Mouse (Mus musculus) neutrophil, adult 5-6 weeks (primary cell): Measurements from ENCODE around the gene Tef. TPM values are rescaled to one million over a fixed set of nuclear protein-coding genes. Genes with fewer than 3 reads are reported as not detected.

Source experiments
- ATAC-seq: fragments of 151-379, 151-347 bp; 2 replicates; pipeline ENCODE4 v1.8.0; 2017; ENCODE audit warnings: mild to moderate bottlenecking, moderate TSS enrichment; ENCODE audit not compliant: insufficient number of reproducible peaks, poor library complexity, low FRiP score, severe bottlenecking; ENCODE audit errors: extremely low read depth
- total RNA-seq: library from RNA; stranded (forward); fragments of 200-1000 nt; gene quantifications from 2 replicates; pipeline ENCODE4 v1.2.3, GENCODE M21; 2017

The Tef gene
- 26.2 and 29.4 TPM in 2 replicates for total RNA-seq

DNA sequence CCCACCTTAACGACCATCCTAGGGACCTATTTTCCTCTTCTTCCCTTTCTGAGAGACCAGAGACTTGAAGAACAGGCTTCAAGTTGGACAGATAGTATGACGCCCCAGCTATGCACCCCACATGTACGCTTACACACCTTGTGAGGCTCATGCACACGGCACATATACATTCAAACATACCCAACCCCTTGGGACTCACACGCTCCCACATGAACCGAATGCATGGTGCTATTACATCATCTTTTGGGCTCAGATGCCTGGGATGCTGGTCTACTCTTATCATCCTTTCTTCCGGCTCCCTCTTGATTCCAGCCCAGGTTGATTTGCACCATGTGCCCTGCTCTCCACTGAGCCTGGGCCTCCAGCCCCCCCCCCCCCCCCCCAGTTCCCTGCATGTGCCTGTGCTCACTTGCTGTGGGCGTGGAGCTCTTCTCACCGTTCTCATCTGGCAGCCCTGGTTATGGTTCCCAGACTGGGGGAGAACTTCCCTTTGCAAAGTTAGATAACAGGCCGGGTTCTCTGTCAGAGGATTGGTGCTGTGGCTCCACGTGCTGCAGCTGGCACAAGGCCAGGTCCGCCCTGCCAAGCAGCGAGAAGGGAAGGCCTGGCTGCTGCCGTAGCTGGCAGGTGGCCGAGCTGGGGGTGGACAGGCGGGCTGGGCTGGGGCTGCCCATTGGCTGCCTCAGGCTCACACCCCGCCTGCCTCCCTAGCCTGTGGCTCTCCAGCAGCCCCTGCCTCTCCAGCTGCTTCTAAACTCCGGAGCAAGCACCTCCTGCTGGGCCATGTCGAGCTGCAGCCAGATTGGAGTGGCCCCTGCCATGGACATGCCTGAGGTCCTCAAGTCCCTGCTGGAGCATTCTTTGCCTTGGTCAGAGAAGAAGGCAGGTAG is at the start of gene Tef:
Gene Tef (plus strand): TSS at position 421 of the 890 bp plus-strand sequence.
- ATAC-seq, result peak; percentile 71

DNA sequence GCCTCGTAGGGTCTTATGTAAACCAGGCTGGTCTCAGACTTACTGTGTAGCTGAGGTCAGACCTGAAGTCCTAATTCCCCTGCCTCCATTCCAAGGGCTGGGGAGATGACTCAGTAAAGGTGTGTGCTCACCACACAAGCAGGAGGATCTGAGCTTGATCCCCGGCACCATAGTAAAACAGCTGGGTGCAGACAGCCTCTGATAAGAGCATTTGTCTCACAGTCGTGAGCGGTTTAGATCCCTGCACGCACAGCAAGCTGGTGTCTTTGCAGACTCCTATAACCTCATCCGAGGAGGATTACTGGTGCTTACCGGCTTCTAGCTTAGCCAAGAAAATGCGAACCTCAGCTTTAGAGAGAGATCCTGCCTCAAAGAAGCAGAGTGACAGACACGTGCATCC is 48.6 kb upstream of the Tef start:
- ATAC-seq, result no peak

DNA sequence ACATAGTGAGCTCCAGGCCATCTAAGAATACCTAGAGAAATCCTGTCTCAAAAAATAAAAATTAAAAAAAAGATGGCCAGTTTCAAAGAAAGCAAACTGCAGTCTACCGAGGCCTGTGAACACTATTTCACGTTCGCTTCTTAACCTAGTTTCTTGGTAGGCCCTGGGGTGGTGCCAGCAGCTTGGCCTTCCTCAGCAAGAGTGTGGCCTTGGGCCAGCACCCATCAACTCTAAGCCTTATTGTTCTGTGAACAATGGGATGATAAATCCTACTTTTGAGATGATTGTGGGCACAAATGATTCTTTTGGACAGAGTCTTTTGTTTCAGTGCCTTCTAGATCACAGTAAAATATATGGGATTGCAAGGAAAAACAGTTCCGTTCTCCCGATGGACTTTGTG is 43.5 kb upstream of the Tef start:
- no peak for ATAC-seq

DNA sequence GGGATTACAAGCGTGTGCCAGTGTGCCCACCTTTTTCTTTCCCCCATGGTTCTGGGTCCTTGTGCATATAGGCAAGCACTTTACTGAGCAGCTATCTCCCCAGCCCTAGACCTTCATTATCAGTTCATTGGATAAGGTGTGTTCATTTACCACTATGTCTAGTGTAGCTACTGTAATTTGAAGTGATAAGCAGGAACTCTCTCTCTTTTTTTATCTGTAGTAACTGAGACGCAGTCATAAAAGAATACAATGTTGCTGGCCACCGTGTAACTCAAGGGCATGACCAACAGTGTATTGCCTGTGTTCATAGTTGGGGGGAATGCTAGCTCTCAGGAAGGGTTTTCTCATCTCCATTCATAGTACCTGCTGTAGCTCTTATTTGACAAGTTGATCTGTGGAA is 42.7 kb upstream of the Tef start:
- ATAC-seq, result no peak

DNA sequence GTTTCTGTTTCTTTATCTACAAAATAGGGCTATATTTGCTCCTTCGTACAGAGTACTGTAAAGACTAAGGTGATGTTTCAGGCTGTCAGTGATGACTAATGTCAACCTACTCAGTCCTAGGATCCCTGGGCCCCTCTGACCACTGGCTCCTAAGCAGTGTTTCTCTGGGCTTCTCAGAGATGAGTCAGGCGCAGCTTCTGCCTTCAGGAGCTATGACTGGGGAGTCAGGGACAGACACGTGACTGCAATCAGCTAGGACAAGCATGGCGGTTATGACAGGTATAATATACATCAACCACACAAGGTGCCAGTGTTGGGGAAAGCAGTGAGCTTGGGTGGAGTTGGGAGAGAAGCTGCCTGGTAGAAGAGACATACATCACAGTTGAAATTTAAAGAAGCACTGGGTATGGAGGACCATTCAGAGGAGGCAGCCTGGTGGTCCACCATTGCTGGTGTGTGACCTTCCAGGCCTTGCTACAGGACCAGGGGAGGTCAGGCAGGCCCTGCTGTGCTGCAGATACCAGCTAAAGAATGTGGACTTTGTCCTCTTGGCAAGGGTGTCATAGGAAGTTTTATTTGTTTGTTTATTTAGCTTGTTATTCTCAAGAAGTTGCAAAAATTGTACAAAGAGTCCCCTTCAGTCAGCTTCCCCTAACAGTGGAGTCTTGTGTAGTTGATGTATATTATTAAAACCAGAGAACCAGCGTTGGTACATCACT is 41.7 kb upstream of the Tef start:
- no peak for ATAC-seq

DNA sequence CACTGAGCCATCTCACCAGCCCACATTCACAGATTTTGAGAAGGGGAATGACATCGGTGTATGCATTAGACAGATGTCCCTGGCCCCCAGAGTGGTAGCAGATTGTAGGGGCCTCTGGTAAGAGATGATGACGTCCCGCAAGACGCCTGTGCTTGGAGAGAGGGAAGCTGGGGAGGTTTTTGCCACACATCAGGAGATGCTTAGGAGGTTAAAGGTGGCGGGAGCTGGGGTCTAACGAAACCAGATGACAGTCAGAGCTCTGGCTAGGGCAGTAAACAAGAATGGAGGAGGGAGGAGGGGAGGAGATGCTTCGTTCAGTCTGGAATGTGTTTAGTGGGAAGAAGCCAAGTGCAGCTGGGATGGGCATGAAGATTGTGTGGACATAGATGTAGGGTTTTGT is 40.8 kb upstream of the Tef start:
- ATAC-seq, result no peak

DNA sequence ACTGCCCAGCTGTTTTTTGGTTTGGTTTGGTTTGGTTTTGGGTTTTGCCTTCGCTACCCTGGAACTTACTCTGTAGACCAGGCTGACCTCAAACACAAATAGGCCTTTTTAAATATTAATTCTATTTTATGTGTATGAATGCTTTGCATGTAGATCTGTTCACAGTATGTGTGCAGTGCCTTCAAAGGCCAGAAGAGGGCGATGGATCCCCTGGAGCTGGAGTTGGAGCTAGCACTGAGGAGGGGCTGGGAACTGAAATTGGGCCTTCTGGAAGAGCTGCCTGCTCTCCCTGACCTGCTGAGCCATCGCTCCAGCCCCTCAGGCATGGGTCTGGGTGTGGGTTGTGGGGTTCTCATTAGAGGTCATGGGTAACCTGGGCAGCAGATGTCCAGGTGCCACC is 40.3 kb upstream of the Tef start:
- ATAC-seq, result no peak

DNA sequence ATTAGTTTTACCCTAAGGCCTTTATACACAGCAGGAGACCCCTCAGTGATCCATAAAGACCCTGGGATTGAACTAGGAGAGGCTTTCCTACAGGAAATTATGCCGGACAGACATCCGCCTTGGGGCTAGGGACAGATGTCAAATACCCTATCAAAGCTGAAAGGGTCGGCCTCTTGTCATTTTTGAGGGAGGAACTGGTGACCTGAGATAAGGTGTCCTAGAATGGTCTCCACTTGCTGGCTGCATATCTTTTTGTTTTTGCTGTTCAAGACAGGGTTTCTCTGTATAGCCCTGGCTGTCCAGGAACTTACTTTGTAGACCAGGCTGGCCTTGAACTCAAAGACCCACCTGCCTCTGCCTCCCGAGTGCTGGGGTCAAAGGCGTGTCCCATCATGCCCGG is 37.6 kb upstream of the Tef start:
- ATAC-seq, result no peak

DNA sequence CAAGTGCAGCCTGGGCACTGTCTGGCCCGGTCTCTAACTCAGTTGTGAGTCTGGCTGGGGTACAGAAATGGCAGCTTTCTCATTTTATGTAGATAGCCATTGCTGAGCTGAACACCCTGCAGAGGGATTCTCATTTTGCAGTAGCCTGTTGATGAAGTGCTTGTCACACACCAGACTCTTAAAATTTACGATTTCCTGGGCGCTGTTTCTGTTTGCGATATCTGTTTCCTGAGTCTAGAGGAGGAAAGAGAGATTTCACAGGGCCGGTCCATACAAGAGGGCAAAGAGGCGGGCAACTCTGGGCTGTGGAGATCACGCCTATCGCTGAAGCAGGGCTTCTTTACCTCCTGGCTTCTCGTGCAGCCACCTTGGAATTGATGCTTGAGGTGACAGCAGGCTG is 36.6 kb upstream of the Tef start:
- ATAC-seq, result no peak

DNA sequence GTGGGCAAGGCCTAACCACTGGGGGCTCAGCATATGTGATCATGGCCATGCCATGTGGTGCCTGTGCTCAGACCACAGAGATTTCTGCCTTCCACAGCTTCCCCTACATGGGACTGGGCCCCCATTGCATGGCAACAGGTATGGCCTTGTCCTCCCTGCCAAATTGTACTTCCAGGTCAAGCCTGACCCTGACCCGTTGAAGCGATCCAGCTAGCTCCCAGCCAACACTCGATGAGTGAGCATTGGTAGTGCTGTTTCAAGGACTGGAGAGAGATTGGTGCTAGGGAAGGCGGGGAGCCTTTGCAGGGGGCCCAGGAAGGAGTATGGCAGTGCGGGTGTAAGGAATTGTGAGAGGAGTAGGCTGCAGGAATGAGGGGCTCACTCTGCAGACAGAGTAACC is 35.8 kb upstream of the Tef start:
- ATAC-seq, result no peak

DNA sequence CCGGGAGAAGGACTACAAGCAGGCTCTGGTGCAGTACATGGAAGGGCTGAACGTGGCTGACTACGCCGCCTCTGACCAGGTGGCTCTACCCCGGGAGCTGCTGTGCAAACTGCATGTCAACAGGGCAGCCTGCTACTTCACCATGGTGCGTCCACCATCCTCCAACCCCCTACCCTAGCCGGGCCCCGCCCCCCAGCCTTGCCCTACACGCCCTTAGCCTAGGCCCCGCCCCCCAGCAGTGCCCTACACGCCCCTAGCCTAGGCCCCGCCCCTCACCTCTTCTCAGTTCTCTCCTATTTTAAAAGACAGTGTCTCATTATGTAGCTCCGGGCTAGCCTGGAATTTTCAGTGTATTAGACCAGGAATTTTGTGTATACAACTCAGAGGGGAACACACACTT is 33.2 kb upstream of the Tef start:
- no peak for ATAC-seq

DNA sequence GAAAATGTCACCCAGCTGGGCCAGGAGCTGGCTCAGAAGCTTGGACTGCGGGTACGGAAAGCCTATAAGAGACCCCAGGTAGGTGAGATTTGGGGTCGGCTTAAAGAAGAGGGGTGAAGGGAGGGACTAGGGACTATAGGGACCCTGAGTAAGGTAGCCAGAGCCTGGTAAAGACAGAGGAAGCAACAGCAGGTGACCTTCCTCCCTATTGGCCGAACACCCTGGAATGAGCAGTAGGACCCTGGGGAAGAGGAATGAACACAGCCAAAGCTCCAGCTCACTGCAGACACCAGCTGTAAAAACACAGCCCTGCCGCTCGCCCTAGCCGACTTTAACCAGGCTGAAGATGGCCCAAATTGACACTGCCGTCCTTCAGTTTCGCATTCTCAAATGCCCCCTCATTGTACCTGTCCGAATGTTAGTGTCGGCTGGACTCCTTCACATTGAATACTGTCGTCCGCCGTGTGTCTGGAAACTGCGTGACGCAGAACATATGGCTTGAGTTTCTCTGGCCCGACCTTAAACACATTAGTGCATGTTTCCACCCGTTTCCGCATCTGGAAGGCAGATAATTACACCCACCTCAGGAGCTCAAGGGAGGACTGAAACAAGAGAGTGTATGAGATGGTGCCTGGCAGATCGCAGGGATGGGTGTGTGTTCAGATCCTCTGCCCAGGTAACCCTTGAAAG is 29.6 kb upstream of the Tef start:
- ATAC-seq, result no peak

DNA sequence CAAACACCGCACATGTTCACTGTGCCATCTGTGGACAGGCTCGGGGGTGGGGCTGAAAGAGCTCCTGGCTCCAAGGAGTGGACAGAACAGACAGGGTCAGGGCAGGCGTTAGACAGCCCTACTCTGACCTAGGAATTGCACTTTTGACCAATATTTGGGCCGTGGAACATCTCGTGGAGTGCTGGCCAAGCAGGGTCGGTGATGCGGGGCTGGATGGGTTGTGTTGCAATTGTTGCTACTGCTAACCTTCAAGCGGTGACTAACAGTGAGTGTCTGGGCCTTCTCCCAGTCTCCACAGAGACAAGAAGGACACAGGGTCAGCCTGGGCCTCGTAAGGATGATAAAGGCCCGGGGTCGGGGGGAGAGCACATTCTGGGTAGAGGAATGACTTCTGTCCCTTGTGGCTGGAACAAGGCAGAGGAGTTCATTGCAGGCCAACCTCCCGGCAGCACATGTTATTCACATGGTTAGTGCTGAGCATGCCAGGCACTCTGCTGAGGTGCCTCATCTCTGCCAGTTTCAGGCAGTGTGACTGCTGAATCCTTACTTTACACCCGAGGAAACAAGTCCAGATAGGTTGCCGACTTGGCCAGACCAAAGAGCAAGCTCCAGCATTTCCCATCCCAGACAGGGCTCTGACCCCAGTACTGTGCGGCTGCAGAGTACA is 27.6 kb upstream of the Tef start:
- no peak for ATAC-seq

DNA sequence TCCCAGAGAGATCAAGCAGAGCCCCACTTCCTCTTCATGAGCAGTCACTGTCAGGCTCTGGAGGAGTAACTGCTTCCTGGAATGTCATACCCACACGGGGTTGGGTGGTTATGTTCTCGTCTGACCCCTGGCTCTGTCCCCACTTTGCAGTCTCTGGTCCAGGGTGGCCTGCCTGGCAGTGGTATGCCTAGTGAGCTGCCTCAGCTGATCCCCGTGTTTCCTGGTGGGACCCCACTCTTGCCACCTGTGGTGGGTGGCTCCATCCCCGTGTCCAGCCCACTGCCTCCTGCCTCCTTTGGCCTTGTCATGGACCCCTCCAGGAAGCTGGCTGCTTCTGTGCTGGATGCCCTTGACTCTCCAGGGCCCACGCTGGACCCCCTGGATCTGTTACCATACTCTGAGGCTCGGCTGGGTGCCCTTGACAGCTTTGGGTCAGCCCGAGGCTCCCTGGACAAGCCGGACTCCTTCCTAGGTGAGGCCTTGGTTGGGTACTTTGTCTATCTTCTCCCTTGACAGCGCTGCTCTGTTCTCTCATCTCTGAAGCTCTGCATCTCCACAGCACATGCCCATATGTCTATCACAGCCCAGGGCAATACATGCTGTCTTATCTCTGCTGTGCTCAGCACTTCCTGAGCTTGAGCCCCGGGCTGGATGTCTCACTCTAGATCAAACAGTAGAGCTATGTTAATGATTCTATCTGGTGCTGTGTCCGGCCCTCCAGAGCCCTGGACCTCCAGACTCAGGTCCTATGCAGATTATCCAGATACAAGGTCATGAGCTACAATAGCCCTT is 25.4 kb upstream of the Tef start:
- ATAC-seq, result no peak

DNA sequence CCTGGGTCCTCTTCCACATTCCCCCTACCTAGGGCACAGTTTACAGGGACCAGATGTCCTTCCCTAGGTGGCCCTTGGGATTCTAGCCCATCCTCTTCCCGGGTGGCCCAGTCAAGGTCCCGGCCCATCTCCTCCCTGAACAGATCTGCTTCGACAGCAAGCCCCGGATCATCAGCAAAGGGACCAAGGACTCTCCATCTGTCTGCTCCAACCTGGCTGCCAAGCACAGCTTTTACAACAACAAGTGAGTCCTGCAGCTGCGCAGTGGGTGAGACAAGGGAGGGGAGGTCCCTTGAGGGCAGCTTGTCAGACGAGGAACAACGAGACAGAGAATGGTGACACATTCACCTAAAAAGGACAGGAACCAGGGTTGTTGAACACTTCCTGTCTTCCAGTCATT is 20.4 kb upstream of the Tef start:
- ATAC-seq, result no peak

DNA sequence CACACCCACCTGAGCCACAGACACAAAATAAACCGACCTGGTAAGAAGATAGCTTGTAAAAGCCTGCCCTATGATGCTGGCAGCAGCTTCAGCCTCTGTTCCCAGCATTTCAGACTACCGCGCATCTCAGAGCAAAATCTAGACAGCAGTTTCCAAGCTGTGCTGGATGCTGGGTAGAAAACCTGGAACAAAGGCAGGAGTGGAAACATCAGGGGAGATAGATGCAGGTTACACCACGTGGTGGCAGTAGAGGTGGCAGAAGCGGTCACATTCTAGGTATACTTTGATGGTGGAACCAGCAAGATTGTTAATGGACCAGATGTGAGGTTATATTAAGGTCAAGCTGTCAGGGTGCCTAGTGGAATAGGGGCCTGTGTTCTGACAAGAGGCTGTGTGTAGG is 17.5 kb upstream of the Tef start:
- no peak for ATAC-seq

DNA sequence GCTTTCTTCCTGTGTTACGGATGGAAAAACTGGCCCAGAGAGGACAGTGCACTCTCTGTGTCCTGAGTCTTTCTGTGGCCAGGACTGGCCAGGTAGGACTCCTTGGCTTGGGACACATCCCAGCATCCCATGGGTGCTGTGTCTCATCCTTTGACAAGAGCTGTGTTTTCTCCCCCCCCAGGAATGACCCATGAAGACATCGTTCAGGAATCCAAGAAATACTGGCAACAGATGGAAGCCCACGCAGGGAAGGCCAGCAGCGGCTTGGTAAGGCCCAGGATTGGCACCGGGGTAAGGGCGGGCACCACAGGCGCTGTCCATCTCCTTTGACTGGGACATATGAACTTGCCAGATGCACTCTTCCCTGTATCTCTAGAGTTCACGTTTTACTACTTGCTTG is 16.5 kb upstream of the Tef start:
- no peak for ATAC-seq

DNA sequence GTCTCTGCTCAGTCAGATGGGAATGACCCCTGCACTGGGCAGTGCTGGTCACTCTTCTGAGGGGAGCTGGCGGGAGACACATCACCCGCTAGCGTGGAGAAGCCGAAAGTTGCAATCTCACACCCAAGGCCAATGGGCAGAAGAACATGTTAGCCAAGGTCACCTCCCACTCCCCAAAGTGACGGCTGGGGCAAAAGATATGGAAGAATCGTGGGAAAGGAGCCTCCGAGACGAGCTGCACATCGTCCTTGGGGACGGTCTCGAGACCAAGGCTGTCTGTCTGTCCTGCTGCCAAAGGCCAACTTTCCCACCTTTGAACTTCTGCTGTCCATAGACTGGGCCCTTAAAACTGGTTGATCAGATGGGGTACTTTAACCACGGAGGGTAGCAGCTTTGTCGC is 14.7 kb upstream of the Tef start:
- no peak for ATAC-seq

DNA sequence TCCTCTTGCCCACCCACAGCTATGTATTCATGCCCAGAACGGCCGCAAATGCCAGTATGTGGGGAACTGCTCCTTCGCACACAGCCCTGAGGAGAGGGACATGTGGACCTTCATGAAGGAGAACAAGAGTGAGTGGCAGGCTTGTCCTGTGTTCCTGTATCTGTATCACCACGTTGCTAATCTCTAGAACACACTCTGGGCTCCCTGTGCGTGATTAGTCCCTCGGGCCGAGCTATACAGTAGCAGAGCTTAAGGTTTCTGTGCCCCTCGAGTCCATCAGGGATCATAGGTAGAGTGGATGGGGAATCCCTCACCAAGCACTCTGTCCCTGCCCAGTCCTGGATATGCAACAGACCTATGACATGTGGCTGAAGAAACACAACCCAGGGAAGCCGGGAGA is 9.8 kb upstream of the Tef start:
- ATAC-seq, result no peak
